Mouse (Mus musculus): ENCODE results near the gene Fbrsl1.

GRCm38 (mm10) chr5:110379823-110380222 is 68.5 kb downstream of the Fbrsl1 start:
- TF ChIP-seq CTCF (IDR thresholded peaks at IDR 0.05; ENCODE audit: low read depth, low read length) = no peak
- no peak for TF ChIP-seq POLR2A (IDR thresholded peaks at IDR 0.05; ENCODE audit: borderline replicate concordance, low read depth, low read length)
